9 mouse cellular contexts compared by ENCODE assay signal in genomic region chr16:38131756-38132155, GRCm38 (mm10). TPM values are rescaled to one million over a fixed set of nuclear protein-coding genes. Genes with fewer than 3 reads are reported as not detected.
DNase-seq lines count a peak whose midpoint lies in the region; ATAC-seq lines count a peak whose summit lies in the region.
"Had no signal": no experiment of that assay in that cellular context is flagged by ENCODE, and none has a peak within 500 bp of the region (broad histone marks: within the 10 kb centered on the region; RNA-seq: fewer than 3 reads in every experiment).

No protein-coding gene starts in this region.

- peaks cover 76% of the 10 kb centered on the region for H3K4me1 ChIP-seq in heart, embryonic 13.5 days
- peaks cover 50% of the 10 kb centered on the region for H3K4me1 ChIP-seq in neural tube, embryonic 15.5 days

- H3K27ac ChIP-seq in heart, embryonic 13.5 days (replicated peaks) = peak overlapping the region; percentile 75
- H3K27ac ChIP-seq in neural tube, embryonic 15.5 days (replicated peaks) = no peak overlapping the region

- peak overlapping the region; percentile 65 for H3K9ac ChIP-seq in heart, embryonic 13.5 days
- no peak overlapping the region for H3K9ac ChIP-seq in neural tube, embryonic 15.5 days (replicated peaks)

- 21% methylated on average over 9 of the region's 9 CpGs for WGBS in heart, embryonic 13.5 days
- 37% methylated on average over 9 of the region's 9 CpGs for WGBS in neural tube, embryonic 15.5 days

- peak overlapping the region; percentile 13 for H3K4me3 ChIP-seq in heart, embryonic 13.5 days
- no peak overlapping the region for H3K4me3 ChIP-seq in neural tube, embryonic 15.5 days (replicated peaks)

- 0 out of 2 replicates have a peak, but pooled peaks cover 3% of the 10 kb centered on the region for H3K36me3 ChIP-seq in heart, embryonic 13.5 days
- no peaks in the 10 kb centered on the region for H3K36me3 ChIP-seq in neural tube, embryonic 15.5 days

- intact Hi-C loops in heart, postnatal 25 days (cut with DNase I) = no loop called here

- H3K4me2 ChIP-seq in heart, embryonic 13.5 days = peak overlapping the region; percentile 53
- 0 out of 2 replicates have a peak overlapping the region, but pooled peaks have one; percentile 4 for H3K4me2 ChIP-seq in neural tube, embryonic 15.5 days

- peak; percentile 97 for DNase-seq in heart, adult 11 months
- DNase-seq in heart, postnatal 25 days (ENCODE audit: low spot score) = no peak
- peak; percentile 44 for DNase-seq in adrenal gland, postnatal 14 days
- DNase-seq in liver = peak; percentile 14
- no peak for DNase-seq in ovary, postnatal 14 days (ENCODE audit: low spot score)
- DNase-seq in left cerebral cortex, adult 11 months (ENCODE audit: low spot score) = no peak

- H3K9me3 ChIP-seq in heart, embryonic 13.5 days = no peaks in the 10 kb centered on the region
- H3K9me3 ChIP-seq in neural tube, embryonic 15.5 days (replicated peaks) = no peaks in the 10 kb centered on the region

- no peaks in the 10 kb centered on the region for H3K27me3 ChIP-seq in heart, embryonic 13.5 days (replicated peaks)
- H3K27me3 ChIP-seq in neural tube, embryonic 15.5 days (replicated peaks) = no peaks in the 10 kb centered on the region
- H3K27me3 ChIP-seq: Patski had no signal

- no peak for ATAC-seq in heart, embryonic 13.5 days (ENCODE audit: extremely low read depth, insufficient number of reproducible peaks, low FRiP score, low TSS enrichment)
- no peak for ATAC-seq in neural tube, embryonic 15.5 days (ENCODE audit: low FRiP score)
- ATAC-seq: Patski had no signal

RNA-seq across cellular contexts. Expression of gene Gsk3b, which starts 43.0 kb away (rescaled TPM):
- total RNA-seq in heart, postnatal 25 days (2021) = 10 to 100 TPM; 52.7 to 55.2 TPM
- 62.3 and 64.9 TPM in 2 replicates for total RNA-seq in adrenal gland, postnatal 14 days (2021)
- 36.7 and 39.3 TPM in 2 replicates for polyA plus RNA-seq in heart, embryonic 13.5 days (2015; fragmentation: Nextera tagmentation; extraction: Ambion mirVana)
- polyA plus RNA-seq in neural tube, embryonic 15.5 days (2015; fragmentation: Nextera tagmentation; extraction: Ambion mirVana) = 130 and 145 TPM in 2 replicates

Comparison
In these comparisons a context has a peak if more than half of its experiments do, and no peak if none do; other contexts are left out.
1. DNase-seq: peak in heart, adult 11 months (single experiment), adrenal gland, postnatal 14 days (single experiment) and liver (single experiment); none in heart, postnatal 25 days (single experiment), ovary, postnatal 14 days (single experiment) and left cerebral cortex, adult 11 months (single experiment).